Mouse (Mus musculus): ENCODE data around the gene Samd5. TPM values are rescaled to one million over a fixed set of nuclear protein-coding genes. Genes with fewer than 3 reads are reported as not detected.

Gene Samd5
- polyA plus RNA-seq, 1 experiment from 2014 or later, result 6.2 TPM

GRCm38 (mm10) chr10:9670351-9670750 is 4.7 kb downstream of the Samd5 start:
- DNase-seq (ENCODE audit: low spot score) (no peak), ATAC-seq (no peak)
- TF ChIP-seq EP300 (IDR thresholded peaks at IDR 0.05), result no peak
- no peak for TF ChIP-seq CTCF (IDR thresholded peaks at IDR 0.05)
- Histone ChIP-seq H3K36me3 (ENCODE audit: insufficient read depth, low read length) (no peaks in the 10 kb centered on the region), H3K9me3 (ENCODE audit: low read length) (no peaks in the 10 kb centered on the region), H3K27me3 (replicated peaks; ENCODE audit: insufficient read depth, low read length) (no peaks in the 10 kb centered on the region), H3K4me2 (replicated peaks; ENCODE audit: low read depth, low read length) (no peak overlapping the region), H3K9ac (replicated peaks; ENCODE audit: low read depth) (no peak overlapping the region), H3K27ac (ENCODE audit: low read length) (no peak overlapping the region), H3K4me3 (ENCODE audit: low read depth, low read length) (no peak overlapping the region), H3K4me1 (ENCODE audit: insufficient read depth, low read depth, low read length) (peaks cover 4% of the 10 kb centered on the region; the same call in 1 of the 2 replicates)
- 69% methylated on average over 6 of the region's 6 CpGs for WGBS

DNA sequence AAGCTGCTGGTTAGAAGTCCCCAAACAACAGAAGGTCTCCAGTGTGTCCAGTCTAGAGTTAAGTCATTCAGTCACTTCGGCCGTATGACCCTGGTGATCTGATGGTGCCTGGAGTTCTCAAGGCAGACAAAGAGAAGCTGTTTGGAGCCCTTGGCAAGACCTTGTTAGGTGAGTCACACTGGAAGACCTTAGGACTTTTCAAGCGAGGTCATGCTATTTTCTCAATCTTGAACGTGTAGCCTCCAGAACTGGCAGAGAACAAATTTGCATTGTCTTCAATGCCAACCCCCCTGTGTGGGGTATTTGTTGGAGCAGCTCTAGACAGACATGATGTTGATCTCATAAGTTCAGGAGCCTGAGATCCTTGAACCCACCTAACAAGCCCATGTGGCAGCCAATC is 6.2 kb downstream of the Samd5 start:
- Histone ChIP-seq H3K9ac (replicated peaks; ENCODE audit: low read depth) (no peak overlapping the region), H3K9me3 (ENCODE audit: low read length) (no peaks in the 10 kb centered on the region), H3K27ac (ENCODE audit: low read length) (no peak overlapping the region), H3K27me3 (replicated peaks; ENCODE audit: insufficient read depth, low read length) (no peaks in the 10 kb centered on the region), H3K4me2 (replicated peaks; ENCODE audit: low read depth, low read length) (no peak overlapping the region), H3K4me1 (ENCODE audit: insufficient read depth, low read depth, low read length) (no peaks in the 10 kb centered on the region), H3K4me3 (ENCODE audit: low read depth, low read length) (no peak overlapping the region), H3K36me3 (ENCODE audit: insufficient read depth, low read length) (no peaks in the 10 kb centered on the region)
- no peak for ATAC-seq
- 76% methylated on average over 4 of the region's 4 CpGs for WGBS
- no peak for TF ChIP-seq EP300 (IDR thresholded peaks at IDR 0.05)
- no peak for DNase-seq (ENCODE audit: low spot score)

DNA sequence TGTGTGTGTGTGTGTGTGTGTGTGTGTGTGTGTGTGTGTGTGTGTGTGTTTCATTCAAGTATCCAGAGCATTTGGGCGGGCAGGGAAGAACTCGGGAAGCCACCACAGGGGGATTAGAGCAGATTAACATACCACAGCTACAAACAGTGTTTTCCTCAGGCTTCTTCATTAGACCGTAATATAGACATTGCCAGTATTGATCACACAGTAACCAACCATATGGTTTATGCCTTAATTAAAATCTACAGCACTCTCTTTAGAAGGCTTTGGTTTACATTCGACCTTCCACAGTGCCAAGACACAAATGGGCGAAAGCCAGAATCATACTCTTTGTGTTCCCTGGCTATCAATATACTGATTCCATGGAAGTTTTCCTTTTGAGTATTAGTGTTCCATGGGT is 22.1 kb downstream of the Samd5 start:
- no peak overlapping the region for H3K27ac ChIP-seq (ENCODE audit: low read length)
- H3K36me3 ChIP-seq (ENCODE audit: insufficient read depth, low read length), result no peaks in the 10 kb centered on the region
- H3K9ac ChIP-seq (replicated peaks; ENCODE audit: low read depth), result no peak overlapping the region
- ATAC-seq, result no peak
- 89% methylated on average over 5 of the region's 5 CpGs for WGBS
- no peak overlapping the region for H3K4me2 ChIP-seq (replicated peaks; ENCODE audit: low read depth, low read length)
- DNase-seq (ENCODE audit: low spot score), result no peak
- H3K4me1 ChIP-seq (ENCODE audit: insufficient read depth, low read depth, low read length), result peaks cover 9% of the 10 kb centered on the region
- H3K4me3 ChIP-seq (ENCODE audit: low read depth, low read length), result no peak overlapping the region
- no peaks in the 10 kb centered on the region for H3K27me3 ChIP-seq (replicated peaks; ENCODE audit: insufficient read depth, low read length)
- TF ChIP-seq CTCF (IDR thresholded peaks at IDR 0.05) (no peak), EP300 (IDR thresholded peaks at IDR 0.05) (no peak)
- H3K9me3 ChIP-seq (ENCODE audit: low read length), result no peaks in the 10 kb centered on the region

DNA sequence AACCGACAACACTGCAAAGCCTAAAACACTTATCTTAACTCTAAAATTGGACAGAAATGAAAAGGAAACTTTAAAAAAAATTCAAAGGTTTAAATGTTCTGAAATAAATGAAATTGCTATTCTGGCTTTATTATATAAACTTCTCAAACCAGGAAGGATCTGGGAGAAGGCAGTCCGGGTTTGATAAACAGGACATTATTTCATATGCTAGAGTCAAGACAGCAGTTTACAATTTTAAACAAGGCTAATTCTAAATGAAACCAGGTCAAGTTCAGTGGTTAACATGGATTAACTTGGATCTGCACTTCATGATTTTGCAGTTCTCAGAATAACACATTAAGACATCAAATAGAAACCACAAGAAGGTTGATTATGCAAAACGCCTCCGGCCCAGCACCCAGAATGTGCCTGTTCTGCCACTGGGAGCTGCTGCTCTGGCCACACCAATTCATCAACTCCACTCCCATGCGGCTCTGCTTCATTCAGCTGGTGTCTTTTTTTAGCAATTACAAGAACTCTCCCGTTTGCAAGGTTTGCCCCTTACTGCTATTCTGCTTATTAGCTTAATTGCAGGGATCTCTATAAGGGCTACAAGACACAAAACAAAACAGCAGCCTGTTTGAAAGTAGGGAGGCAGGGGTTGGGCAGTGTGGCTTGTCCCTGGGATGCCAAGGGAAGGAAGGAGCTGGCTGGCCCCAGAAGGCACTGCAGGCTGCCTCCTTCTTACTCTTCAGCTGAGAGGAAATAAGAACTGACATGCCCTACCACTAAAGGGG is 24.8 kb downstream of the Samd5 start:
- Histone ChIP-seq H3K27me3 (replicated peaks; ENCODE audit: insufficient read depth, low read length) (no peaks in the 10 kb centered on the region), H3K4me3 (ENCODE audit: low read depth, low read length) (no peak overlapping the region), H3K4me1 (ENCODE audit: insufficient read depth, low read depth, low read length) (peaks cover 9% of the 10 kb centered on the region), H3K9me3 (ENCODE audit: low read length) (no peaks in the 10 kb centered on the region), H3K27ac (ENCODE audit: low read length) (no peak overlapping the region), H3K36me3 (ENCODE audit: insufficient read depth, low read length) (no peaks in the 10 kb centered on the region), H3K4me2 (replicated peaks; ENCODE audit: low read depth, low read length) (no peak overlapping the region), H3K9ac (replicated peaks; ENCODE audit: low read depth) (no peak overlapping the region)
- TF ChIP-seq EP300 (IDR thresholded peaks at IDR 0.05), result no peak
- DNase-seq (ENCODE audit: low spot score), result no peak
- WGBS, result 43% methylated on average over 6 of the region's 6 CpGs
- no peak for ATAC-seq

DNA sequence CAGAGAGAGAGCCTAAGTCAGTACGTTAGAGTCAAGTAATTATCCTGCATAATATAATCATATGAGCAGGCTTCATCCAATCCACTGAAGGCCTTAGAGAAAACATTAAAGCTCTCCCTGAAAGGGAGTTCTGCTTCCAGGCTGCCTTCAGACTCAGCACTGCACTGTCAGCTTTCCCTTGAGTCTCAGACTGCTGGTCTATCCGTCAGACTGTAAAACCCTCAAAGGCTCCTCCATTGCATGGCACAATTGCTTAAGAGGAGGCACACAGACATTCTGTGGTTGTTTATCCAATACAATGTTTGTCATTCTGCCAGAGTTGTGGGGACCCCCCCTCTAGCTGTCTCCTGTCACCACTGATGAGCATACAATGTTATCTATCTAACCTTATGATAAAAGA is 26.5 kb downstream of the Samd5 start:
- Histone ChIP-seq H3K27ac (ENCODE audit: low read length) (no peak overlapping the region), H3K4me3 (ENCODE audit: low read depth, low read length) (no peak overlapping the region), H3K27me3 (replicated peaks; ENCODE audit: insufficient read depth, low read length) (no peaks in the 10 kb centered on the region), H3K4me1 (ENCODE audit: insufficient read depth, low read depth, low read length) (peaks cover 9% of the 10 kb centered on the region), H3K9me3 (ENCODE audit: low read length) (no peaks in the 10 kb centered on the region), H3K36me3 (ENCODE audit: insufficient read depth, low read length) (no peaks in the 10 kb centered on the region), H3K9ac (replicated peaks; ENCODE audit: low read depth) (no peak overlapping the region), H3K4me2 (replicated peaks; ENCODE audit: low read depth, low read length) (no peak overlapping the region)
- TF ChIP-seq CTCF (IDR thresholded peaks at IDR 0.05) (no peak), EP300 (IDR thresholded peaks at IDR 0.05) (no peak)
- 35% methylated on average over 2 of the region's 2 CpGs for WGBS
- DNase-seq (ENCODE audit: low spot score) (no peak), ATAC-seq (no peak; the same call in 1 of the 2 replicates)

DNA sequence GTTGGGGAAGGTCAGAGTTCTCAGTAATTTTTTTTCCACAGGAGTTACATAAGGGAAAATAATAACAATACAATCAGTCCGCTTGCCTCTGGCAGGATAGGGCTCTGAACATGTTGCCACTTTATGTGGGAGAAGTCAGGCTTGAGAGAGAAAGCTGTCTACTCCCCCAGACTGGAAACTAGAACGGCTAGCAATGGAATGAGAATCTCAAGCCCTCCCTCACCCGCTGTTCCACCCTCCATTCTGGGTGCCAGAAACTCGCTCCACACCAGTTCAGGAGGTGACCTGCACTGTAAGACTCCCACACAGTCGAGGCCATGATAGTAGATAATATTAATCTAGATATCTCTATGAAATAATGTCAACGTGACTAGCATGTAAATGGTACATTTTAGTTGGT is 27.3 kb downstream of the Samd5 start:
- Histone ChIP-seq H3K9me3 (ENCODE audit: low read length) (no peaks in the 10 kb centered on the region), H3K9ac (replicated peaks; ENCODE audit: low read depth) (no peak overlapping the region), H3K4me3 (ENCODE audit: low read depth, low read length) (no peak overlapping the region), H3K36me3 (ENCODE audit: insufficient read depth, low read length) (no peaks in the 10 kb centered on the region), H3K27ac (ENCODE audit: low read length) (no peak overlapping the region), H3K4me1 (ENCODE audit: insufficient read depth, low read depth, low read length) (peaks cover 9% of the 10 kb centered on the region), H3K4me2 (replicated peaks; ENCODE audit: low read depth, low read length) (no peak overlapping the region), H3K27me3 (replicated peaks; ENCODE audit: insufficient read depth, low read length) (no peaks in the 10 kb centered on the region)
- WGBS, result 74% methylated on average over 6 of the region's 6 CpGs
- ATAC-seq (no peak), DNase-seq (ENCODE audit: low spot score) (no peak)
- TF ChIP-seq EP300 (IDR thresholded peaks at IDR 0.05) (no peak), CTCF (IDR thresholded peaks at IDR 0.05) (no peak)

Measured in lung, postnatal 0 days (tissue).